Mouse (Mus musculus) retina, adult 2 months (tissue): Measurements from ENCODE around the gene 4921536K21Rik.

Source experiments
- DNase-seq: peaks from one replicate; pipeline ENCODE4 v3.0.0-alpha.2; 2012; ENCODE audit warnings: low read depth, low spot score

The 4921536K21Rik gene

DNA sequence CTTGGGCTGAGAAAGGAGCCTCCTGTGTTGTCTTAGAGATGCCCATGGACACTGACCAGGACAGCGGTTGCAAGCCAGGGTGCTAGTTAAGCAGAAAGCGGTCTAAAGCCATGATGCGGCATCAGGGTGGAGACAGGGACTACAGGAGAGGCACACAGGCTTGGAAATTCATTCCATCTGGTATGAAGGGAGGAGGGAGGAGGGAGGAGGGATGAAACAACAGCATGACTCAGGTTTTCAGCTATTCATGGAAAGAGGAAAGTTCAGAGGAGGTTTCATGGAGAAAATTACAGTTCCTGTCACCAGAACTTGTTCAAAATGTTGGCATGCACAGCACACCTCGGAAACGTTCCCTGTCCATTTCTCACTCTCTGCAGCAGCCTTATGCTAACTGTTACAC is 39.1 kb downstream of the 4921536K21Rik start:
- no peak for DNase-seq

DNA sequence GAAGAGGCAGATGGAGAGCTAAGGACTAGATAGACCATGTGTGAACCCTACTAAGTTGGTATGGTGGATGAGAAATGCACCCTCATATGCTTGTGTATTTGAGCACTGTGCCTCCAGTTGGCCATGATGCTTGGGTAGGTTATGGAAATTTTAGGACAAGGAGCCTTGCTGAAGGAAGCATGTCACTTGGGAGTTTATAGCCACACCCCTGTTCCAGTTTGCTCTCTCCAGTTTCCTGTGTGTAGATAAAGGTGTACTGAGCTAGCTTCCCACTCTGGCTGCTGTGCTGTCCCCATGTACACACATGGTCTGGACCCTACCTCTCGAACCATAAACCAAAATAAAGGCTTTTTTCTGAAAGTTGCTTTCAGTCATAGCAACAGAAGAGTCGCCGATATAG is 40.7 kb downstream of the 4921536K21Rik start:
- DNase-seq = no peak

DNA sequence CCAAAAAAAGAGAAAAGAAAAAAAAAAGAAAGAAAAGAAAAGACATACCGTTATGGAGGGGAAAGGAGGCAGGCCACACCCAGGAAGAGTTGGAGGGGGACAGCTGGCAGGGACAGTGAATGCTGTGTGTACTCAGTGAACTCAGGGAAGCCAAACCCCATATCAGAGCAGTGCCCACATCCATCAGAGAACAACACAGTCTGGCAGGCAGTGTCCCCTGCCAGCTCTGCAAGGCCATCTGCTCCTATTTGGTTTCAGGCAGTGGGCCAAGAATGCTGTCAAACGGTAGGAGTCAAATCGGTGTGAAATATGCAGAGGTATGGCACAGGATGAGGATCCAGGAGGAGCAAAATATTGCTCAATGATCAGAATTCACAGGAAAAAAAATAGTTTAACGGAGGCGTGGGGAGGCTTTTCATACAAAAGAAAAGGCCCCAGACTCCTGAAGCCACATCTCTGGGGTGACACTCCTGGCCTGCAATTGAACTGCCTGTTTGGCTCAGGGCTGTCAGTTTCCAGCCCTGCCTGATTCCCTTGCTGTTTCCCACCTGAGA is 41.3 kb downstream of the 4921536K21Rik start:
- DNase-seq = peak; percentile 29

DNA sequence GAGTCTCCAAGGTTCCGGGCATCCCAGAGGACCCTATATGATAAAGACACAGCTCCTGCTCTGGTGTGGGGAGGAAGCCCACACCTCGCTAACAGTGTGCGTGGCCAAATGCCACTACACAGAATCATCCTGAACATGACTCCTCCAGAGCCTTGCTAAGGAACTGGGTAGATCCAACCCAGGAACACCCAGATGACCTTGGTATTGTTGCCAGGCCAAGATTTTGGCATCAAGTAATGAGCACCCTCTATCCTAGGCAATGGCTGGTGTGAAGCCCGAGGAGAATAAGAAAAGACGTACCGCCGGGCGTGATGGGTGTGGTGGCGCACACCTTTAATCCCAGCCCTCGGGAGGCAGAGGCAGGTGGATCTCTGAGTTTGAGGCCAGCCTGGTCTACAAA is 41.9 kb downstream of the 4921536K21Rik start:
- no peak for DNase-seq

DNA sequence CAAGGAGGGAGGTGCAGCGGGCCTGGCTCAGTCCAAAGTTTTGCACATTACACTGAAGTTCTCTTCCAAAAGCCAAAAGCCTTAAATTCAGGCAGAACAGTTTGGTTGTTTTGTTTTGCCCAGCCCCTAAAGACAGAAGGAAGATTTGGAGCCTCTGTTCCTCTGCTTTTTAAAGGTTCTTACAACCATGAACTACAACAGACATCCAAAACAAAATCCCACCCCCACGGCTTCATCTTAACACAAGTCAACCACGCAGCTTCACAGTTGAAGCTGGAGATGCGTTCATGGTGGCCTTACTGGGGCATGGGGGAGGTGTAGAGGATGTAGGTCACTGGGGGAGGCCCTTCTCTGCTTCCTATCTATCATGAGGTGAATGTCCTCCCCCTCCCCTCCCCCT is 43.0 kb downstream of the 4921536K21Rik start:
- no peak for DNase-seq

DNA sequence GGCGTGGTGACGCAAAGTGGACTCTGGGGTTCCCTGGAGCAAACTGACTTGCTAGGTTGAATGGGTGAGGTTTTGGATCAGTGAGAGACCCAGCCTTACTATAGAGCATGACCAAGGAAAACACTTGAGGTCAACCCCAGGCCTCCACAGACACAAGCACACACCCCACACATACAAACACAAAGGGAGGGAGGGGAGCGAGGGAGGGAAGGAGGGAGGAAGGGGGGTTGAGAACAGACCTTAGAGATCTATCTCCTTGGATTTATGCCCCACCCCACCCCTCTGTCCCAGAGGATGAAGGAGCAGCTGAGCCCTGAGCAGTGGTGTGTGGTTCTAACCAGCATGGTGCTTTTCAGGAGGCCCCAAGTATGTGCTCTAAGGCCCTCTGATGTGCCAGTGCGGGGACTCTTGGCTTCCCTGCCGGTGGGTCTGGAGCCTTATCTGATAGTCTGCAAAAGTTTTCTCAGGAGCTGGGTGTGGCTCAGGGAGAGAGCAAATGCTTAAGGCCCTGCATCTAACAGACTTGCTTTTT is 44.1 kb downstream of the 4921536K21Rik start:
- no peak for DNase-seq

DNA sequence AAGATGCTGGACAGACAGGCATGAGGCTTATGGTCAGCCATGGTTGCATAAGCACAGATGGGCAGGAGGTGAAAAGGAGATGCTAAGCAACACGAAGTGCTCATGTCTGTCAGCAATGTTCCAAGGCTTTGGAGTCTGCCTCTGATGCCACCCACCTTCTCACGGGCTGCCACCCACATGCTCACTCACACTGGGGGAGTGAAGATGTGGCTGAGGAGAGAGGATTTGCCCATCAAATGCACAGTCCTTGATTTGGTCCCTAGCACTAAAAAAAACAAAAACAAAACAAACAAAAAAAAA is 44.6 kb downstream of the 4921536K21Rik start:
- no peak for DNase-seq

DNA sequence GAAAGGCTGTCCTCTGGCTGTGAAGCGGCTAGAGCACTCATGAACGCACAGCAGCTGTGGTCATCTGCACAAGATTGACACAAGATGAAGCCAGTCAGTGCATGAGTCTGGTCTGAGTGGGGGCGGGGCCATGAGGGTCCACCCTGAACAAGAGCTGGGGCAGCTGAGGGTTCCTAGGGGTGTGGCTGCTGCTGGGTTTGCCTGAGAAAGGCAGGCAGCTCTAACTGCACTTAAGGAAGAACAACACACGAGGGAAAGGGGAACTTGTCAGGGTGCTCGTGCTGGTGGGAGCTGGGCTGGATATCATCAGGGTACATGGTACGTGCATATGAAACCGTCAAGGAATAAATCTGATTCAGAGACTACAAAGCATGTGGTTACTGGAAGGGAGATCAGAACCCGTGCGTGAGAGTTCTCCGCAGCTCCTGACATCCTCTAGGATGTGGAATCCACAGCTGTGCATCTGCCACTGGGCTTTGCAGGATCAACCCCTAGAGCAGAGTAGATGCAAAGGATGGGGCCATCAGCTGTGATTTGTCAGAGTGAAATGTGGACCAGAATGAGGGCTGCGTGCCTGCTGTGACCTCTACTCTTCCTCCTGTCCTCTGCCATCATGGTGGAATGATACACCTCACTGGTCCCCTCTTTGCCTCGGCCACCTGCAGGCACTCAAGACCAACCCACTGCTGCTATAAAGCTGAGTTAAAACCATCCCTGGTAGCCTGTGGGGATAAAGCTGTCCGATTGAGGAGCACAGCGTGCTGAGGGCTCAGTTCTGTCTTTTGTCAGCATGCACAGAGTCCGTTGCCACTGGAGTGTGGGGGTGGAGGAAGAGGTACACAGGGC is 45.2 kb downstream of the 4921536K21Rik start:
- DNase-seq = no peak

DNA sequence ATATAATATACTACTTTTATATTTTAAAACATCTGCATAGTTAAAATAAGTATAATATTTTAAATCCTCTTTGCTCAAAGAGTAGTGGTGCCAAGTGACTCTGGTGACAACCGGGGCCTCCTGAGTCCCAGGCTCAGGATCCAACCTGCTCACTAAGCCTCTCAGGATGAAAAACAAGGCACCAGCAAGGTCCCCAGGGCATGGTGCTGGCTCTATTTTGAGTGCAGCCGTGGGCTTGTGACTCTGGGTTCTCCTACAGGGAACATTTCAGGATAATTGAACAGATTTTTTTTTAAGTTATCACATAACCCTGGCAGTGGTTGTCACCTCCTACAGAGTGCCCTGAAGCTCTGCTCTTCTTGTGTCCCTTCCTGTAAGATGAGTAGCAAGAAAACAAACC is 48.5 kb downstream of the 4921536K21Rik start:
- DNase-seq = no peak

DNA sequence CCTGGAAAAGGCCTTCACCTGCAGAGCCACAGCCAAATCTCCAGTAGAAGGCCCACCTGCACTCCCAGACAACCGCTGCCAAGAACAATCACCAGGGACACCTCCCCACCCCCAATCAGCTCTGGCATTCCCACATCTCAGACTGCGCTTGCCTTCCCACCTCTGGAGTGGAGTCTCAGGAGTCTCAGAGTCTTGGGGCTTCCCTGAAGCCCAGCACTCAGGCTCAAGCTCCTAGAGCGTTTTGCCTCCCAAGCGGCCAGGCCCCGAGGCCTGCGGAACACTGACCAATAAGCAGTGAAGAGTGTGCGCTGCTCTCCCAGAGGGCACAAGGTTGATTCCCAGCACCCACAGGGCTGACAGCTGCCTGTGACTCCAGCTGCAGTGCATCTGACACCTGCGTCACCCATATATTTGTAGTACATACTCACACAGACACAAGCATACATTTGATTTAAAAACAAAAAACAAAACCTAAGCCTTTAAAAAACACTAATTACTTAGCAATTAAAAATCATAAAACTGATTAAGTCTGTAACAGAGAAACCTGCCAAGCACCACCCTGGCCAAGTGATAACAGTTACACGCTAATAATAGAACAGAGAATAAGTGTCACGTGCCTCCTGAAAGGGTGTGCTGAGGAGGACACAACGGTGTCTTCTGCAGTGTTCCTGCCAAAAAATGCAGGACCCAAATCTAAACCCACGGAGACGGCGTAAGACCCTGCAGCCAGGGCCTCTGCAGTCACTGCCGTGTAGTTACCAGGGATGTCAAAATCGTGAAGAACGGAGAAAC is 50.8 kb downstream of the 4921536K21Rik start:
- DNase-seq = no peak
